In the genomic region with DNA sequence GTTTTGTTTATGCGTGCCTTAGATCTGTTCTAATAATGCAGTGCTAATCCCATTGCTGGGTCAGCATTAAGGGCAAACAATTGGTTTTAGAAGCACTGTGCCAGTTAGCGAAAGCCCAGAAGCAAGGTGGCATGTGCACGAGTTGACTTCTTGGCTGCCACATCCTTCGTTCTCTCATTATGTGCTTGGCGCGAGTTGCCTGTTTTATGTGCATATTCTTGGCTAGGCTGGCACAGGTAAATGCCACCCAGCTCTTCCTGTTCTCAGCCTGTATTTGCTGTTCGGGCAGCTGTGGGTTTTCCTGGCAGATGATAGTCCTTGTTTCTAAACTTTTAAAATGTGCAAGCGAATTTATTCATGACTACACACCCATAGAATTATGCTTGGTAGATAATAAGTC, we compare ENCODE assay signal across 20 mouse cellular contexts.
DNase-seq lines count a peak whose midpoint lies in the region; ATAC-seq lines count a peak whose summit lies in the region.
"Had no signal": no experiment of that assay in that cellular context is flagged by ENCODE, and none has a peak within 500 bp of the region (broad histone marks: within the 10 kb centered on the region; RNA-seq: fewer than 3 reads in every experiment).

No protein-coding gene starts in this region.

- no peak for ATAC-seq in forebrain, embryonic 14.5 days
- no peak for ATAC-seq in forebrain, embryonic 11.5 days (replicated peaks; ENCODE audit: low FRiP score)
- no peak for ATAC-seq in granulocyte monocyte progenitor cell, adult 5-6 weeks (replicated peaks; ENCODE audit: poor library complexity, severe bottlenecking)
- ATAC-seq: forebrain, embryonic 13.5 days; inflammation-experienced regulatory T-cells, adult 6 months had no signal

- WGBS in forebrain, embryonic 14.5 days, result 41% methylated on average over 8 of the region's 8 CpGs
- 71% methylated on average over 8 of the region's 8 CpGs for WGBS in forebrain, embryonic 11.5 days

- no peak overlapping the region for H3K27ac ChIP-seq in forebrain, embryonic 14.5 days (ENCODE audit: low read depth, low read length)
- H3K27ac ChIP-seq in forebrain, embryonic 11.5 days (ENCODE audit: low read depth, low read length), result no peak overlapping the region
- H3K27ac ChIP-seq: embryonic facial prominence, embryonic 15.5 days; forebrain, embryonic 13.5 days; hindbrain, embryonic 10.5 days; layer of hippocampus, adult 2 months; limb, embryonic 12.5 days; liver, embryonic 13.5 days; lung, embryonic 15.5 days; macrophage had no signal

- H3K27me3 ChIP-seq in forebrain, embryonic 14.5 days (replicated peaks; ENCODE audit: control insufficient read depth, insufficient read depth, low read length), result no peaks in the 10 kb centered on the region
- no peaks in the 10 kb centered on the region for H3K27me3 ChIP-seq in forebrain, embryonic 11.5 days (ENCODE audit: control insufficient read depth, insufficient read depth, low read length)
- H3K27me3 ChIP-seq: embryonic facial prominence, embryonic 15.5 days; forebrain, embryonic 13.5 days; limb, embryonic 12.5 days; liver, embryonic 13.5 days; lung, embryonic 15.5 days had no signal

- no peaks in the 10 kb centered on the region for H3K36me3 ChIP-seq in forebrain, embryonic 14.5 days (ENCODE audit: control insufficient read depth, insufficient read depth, low read length)
- H3K36me3 ChIP-seq in forebrain, embryonic 11.5 days (ENCODE audit: control insufficient read depth, insufficient read depth, low read length), result no peaks in the 10 kb centered on the region
- H3K36me3 ChIP-seq: embryonic facial prominence, embryonic 15.5 days; hindbrain, embryonic 10.5 days; limb, embryonic 12.5 days; liver, embryonic 13.5 days; lung, embryonic 15.5 days had no signal

- no peak overlapping the region for H3K9ac ChIP-seq in forebrain, embryonic 14.5 days (ENCODE audit: low read length)
- no peak overlapping the region for H3K9ac ChIP-seq in forebrain, embryonic 11.5 days (ENCODE audit: low read length)
- H3K9ac ChIP-seq: embryonic facial prominence, embryonic 15.5 days; forebrain, embryonic 13.5 days; limb, embryonic 12.5 days; liver, embryonic 13.5 days; lung, embryonic 15.5 days had no signal

- no peaks in the 10 kb centered on the region for H3K4me1 ChIP-seq in forebrain, embryonic 14.5 days (ENCODE audit: control insufficient read depth, insufficient read depth, low read length)
- H3K4me1 ChIP-seq in forebrain, embryonic 11.5 days (replicated peaks; ENCODE audit: control insufficient read depth, insufficient read depth, low read length), result 0 out of 2 replicates have a peak, but pooled peaks cover 2% of the 10 kb centered on the region
- H3K4me1 ChIP-seq: limb, embryonic 12.5 days; liver, embryonic 13.5 days; lung, embryonic 15.5 days had no signal

- no peak overlapping the region for H3K4me2 ChIP-seq in forebrain, embryonic 14.5 days (ENCODE audit: low read length)
- H3K4me2 ChIP-seq in forebrain, embryonic 11.5 days (ENCODE audit: low read depth, low read length, severe bottlenecking), result no peak overlapping the region
- H3K4me2 ChIP-seq: embryonic facial prominence, embryonic 15.5 days; forebrain, embryonic 13.5 days; limb, embryonic 12.5 days; liver, embryonic 13.5 days; lung, embryonic 15.5 days; midbrain, embryonic 11.5 days had no signal

- no peaks in the 10 kb centered on the region for H3K9me3 ChIP-seq in forebrain, embryonic 14.5 days (replicated peaks; ENCODE audit: control insufficient read depth, low read length)
- H3K9me3 ChIP-seq in forebrain, embryonic 11.5 days (ENCODE audit: control insufficient read depth, low read length), result no peaks in the 10 kb centered on the region
- H3K9me3 ChIP-seq: embryonic facial prominence, embryonic 15.5 days; forebrain, embryonic 13.5 days; hindbrain, embryonic 10.5 days; limb, embryonic 12.5 days; liver, embryonic 13.5 days; lung, embryonic 15.5 days had no signal

- peak; percentile 16 for DNase-seq in forebrain, embryonic 14.5 days (ENCODE audit: low spot score)
- DNase-seq in forebrain, embryonic 11.5 days (ENCODE audit: low spot score), result no peak
- DNase-seq in layer of hippocampus, adult 11-12 months (ENCODE audit: low spot score), result peak; percentile 32
- DNase-seq in layer of hippocampus, postnatal 25 days (ENCODE audit: extremely low spot score in 1 of 2, low spot score in 1 of 2), result no peak
- DNase-seq in cerebellum, adult 9-10 months, result peak; percentile 19
- DNase-seq in kidney, postnatal 14 days, result peak; percentile 18
- no peak for DNase-seq in embryo, embryonic 9.5 days (ENCODE audit: extremely low spot score)
- DNase-seq: adrenal gland, adult 2 months; liver, embryonic 13.5 days; thymus, adult 2 months had no signal

- H3K4me3 ChIP-seq in forebrain, embryonic 14.5 days (ENCODE audit: low read depth, low read length), result no peak overlapping the region
- no peak overlapping the region for H3K4me3 ChIP-seq in forebrain, embryonic 11.5 days (ENCODE audit: low read depth, low read length)
- H3K4me3 ChIP-seq: embryonic facial prominence, embryonic 15.5 days; forebrain, embryonic 13.5 days; hindbrain, embryonic 10.5 days; layer of hippocampus, adult 2 months; limb, embryonic 12.5 days; liver, embryonic 13.5 days; lung, embryonic 15.5 days had no signal

Comparison
In these comparisons a context has a peak if more than half of its experiments do, and no peak if none do; other contexts are left out.
1. DNase-seq: peak in forebrain, embryonic 14.5 days (single experiment), layer of hippocampus, adult 11-12 months (single experiment), cerebellum, adult 9-10 months (single experiment) and kidney, postnatal 14 days (single experiment); none in forebrain, embryonic 11.5 days (single experiment), layer of hippocampus, postnatal 25 days (0 of 2) and embryo, embryonic 9.5 days (single experiment).